Mouse (Mus musculus) cortical plate, adult 2 months (tissue): ENCODE data around the gene Glt28d2.

Experiments
- CTCF ChIP-seq: fragments of 200-500 bp; IDR thresholded peaks from 2 replicates; pipeline ENCODE4 v1.5.1; 2011; ENCODE audit warnings: mild to moderate bottlenecking, control low read depth, low read length; ENCODE audit not compliant: insufficient read depth; ENCODE audit errors: extremely low read depth
- POLR2A ChIP-seq: fragments of 200-500 bp; IDR thresholded peaks from 2 replicates; pipeline ENCODE4 v1.6.1; 2011; ENCODE audit warnings: mild to moderate bottlenecking, low read length, control low read depth; ENCODE audit not compliant: insufficient read depth; ENCODE audit errors: extremely low read depth

DNA sequence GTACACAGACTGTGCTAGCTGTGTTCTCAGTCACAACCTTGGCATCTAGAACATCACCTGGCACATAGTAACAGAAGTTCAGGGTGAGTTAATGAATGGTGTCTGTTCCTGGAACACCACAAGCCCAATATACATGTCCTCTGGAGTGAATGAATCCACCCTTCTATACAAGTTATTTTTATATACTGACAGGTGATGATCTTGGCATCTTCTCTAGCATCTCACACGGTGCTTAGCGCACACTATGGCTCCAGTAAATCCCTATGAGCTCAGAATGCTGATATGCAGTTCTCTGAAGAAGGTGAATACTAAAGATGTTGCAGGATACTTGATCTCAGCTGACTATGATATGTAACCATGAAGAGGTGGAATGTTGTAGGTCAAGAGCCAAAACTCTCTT lies 24.4 kb downstream of the Glt28d2 start:
- TF ChIP-seq CTCF (no peak), POLR2A (no peak)
